Mouse (Mus musculus) kidney, postnatal 14 days (tissue): ENCODE measurements around the gene Pkd1l2.

Experiments used
- DNase-seq: peaks from one replicate; pipeline ENCODE4 v3.0.0; 2022; ENCODE audit warnings: mixed read lengths

Pkd1l2 gene

DNA sequence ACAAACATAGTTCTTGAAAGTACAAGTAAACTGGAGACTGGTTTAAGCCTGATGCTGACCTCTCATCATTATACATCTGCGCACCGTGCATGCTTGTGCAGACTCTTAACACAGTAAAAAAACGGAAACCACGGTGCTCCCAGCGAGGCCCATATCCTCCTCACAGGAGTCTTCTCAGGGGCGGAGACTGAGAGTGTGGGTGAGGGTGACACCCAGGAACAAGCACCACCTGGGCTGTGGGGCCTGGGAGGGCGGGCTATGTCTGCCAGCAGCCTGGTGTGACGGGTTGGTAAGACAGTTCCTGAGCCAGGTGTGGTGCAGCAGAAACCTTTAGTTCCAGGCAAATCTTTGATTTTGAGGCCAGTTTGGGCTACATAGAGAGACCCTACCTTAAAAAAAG lies 129.8 kb downstream of the Pkd1l2 start:
- no peak for DNase-seq

DNA sequence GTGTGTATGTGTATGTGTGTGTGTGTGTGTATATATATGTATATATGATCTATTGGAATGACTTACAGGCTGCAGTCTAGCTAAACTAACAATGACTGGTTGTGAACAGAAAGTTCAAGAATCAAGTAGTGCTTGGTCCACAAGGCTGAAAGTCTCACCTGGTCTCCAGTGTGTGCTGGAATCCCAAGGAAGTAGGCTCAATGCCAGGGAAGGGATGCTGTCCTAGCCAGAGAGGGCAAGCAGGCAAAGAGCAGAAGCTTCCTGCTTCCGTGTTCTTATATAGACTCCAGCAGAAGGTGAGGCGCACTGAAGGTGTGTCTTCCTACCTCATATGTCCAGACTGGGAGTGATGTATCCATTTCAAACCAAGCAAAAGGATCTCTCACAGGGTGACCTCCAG lies 130.5 kb downstream of the Pkd1l2 start:
- DNase-seq = peak; percentile 22

DNA sequence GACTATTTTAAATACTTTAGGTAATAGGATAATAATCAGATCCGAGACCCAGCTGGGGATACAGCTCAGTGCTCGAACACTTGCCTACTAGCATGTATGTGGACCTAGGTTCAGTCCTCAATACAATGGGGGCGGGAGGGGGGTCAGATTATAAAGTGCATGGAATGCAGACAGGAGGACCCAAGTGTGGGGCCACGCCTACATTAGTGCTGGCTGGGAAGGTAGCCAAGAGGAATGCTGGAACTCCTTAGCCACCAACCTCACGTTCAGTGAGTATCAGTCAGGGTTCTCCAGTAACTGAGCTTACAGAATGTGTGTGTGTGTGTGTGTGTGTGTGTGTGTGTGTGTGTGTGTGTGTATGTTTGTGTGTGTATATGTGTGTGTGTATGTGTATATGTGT lies 130.9 kb downstream of the Pkd1l2 start:
- peak; percentile 63 for DNase-seq

DNA sequence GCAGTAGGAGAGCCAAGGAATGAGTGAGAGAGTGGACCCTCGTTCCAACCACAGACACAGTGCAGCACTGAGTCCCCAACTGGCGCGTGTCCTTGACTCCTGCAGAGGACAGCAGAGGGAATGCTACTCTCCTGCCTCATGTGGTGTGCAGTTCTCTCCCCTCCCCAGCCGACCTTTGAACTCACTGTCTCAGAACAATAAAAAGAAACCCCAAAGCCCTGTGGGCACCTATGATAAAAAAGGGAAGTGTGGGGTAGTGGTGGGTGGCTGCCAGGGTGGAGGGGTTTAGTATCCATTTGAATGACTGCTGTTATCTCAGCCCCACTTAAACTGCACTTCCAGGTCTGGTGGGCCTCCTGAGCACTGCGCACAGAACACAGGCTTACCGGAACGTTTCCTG lies 134.7 kb downstream of the Pkd1l2 start:
- DNase-seq = no peak

DNA sequence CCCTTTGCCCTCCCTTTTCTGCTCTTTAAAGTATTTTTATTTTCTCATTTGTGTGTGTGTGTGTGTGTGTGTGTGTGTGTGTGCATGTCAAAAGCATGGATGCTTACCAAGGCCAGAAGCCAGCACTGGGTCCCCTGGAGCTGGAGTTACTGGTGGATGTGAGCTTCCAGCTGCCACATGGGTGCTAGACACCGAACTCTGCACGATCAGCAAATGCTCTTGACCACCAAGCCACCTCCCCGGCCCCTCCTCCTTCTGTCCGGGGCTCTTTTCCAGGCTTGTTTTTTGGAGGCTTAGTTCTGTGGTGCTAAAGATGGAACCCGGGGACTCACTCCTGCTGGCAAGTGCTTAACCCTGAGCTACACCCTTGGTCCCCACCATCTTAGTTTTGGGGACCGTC lies 135.4 kb downstream of the Pkd1l2 start:
- peak; percentile 20 for DNase-seq

DNA sequence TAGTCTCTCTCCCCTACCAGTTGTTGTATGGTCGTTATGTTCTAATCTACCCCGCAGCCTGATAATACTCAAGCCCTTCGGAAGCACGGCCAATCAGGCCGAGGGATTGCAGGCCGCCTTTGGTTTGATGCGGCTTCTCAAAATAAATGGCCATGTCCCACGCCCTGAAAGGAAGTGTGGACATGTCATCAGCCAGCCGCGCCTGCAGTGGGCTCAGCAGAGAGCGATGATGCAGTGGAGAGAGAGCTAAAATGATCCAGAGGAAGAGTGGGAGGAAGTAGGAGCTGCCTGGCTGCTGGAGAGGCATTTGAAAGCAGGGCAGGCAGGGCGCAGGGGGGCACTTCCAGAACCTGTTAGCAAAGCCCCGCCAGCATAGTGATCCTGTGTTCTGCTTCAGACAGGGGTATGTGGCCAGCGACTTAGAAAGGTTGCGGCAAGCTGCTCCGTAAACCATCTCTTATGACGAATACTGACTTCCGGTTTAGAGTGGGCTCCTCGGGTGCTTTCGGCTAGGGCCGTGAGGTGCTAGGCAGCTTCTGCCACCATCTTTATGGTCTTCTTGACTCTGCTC lies 135.9 kb downstream of the Pkd1l2 start:
- peak; percentile 9 for DNase-seq
